Mouse (Mus musculus) 416B (cell line): ENCODE results near the gene Gm29644.
"Not testable (repeated sequence)": the region's sequence is repeated elsewhere in the genome, so short reads cannot be mapped to it uniquely, and the experiment has no call there.

Experiments used
- DNase-seq: peaks from one replicate; pipeline ENCODE4 v3.0.0; 2011; ENCODE audit warnings: low read depth

Gm29644 gene

GRCm38 (mm10) chrY:70303187-70303586 lies at the start of gene Gm29644, which contains the start of gene Gm29423:
TSS of gene Gm29644 (minus strand) at chrY:70303343.
TSS of gene Gm29423 (minus strand) at chrY:70303287.
- DNase-seq, result not testable (repeated sequence)

GRCm38 (mm10) chrY:70273542-70273941 lies 29.6 kb downstream of the Gm29644 start, which contains the start of gene Gm21118:
TSS of gene Gm21118 (minus strand) at chrY:70273642.
- not testable (repeated sequence) for DNase-seq
